Mouse (Mus musculus): ENCODE data around the gene Hnrnpul2. TPM values are rescaled to one million over a fixed set of nuclear protein-coding genes. Genes with fewer than 3 reads are reported as not detected.

Gene Hnrnpul2
- polyA plus RNA-seq, 1 experiment: 42.1 TPM

- Histone ChIP-seq H3ac (ENCODE audit: control insufficient read depth, insufficient read length) (no peak overlapping the region), H3K79me2 (ENCODE audit: control insufficient read depth, insufficient read depth) (no peaks in the 10 kb centered on the region), H3K27me3 (ENCODE audit: control insufficient read depth, insufficient read depth, insufficient read length) (no peaks in the 10 kb centered on the region), H3K4me3 (no peak overlapping the region), H3K36me3 (ENCODE audit: control insufficient read depth, insufficient read depth) (peaks cover 14% of the 10 kb centered on the region), H3K4me2 (ENCODE audit: low read depth) (no peak overlapping the region)
- no peak for TF ChIP-seq REST (IDR thresholded peaks at IDR 0.05; ENCODE audit: insufficient read depth, insufficient read length)
- TF ChIP-seq POLR2AphosphoS2 (IDR thresholded peaks at IDR 0.05; ENCODE audit: insufficient read length, low read depth): no peak
- TF ChIP-seq TCF12 (IDR thresholded peaks at IDR 0.05; ENCODE audit: insufficient read depth, poor library complexity, severe bottlenecking): no peak
- TF ChIP-seq TCF3 (IDR thresholded peaks at IDR 0.05; ENCODE audit: insufficient read length, low read depth): no peak
- TF ChIP-seq MAX (IDR thresholded peaks at IDR 0.05; ENCODE audit: low read depth): no peak
- no peak for TF ChIP-seq MYOG (IDR thresholded peaks at IDR 0.05; ENCODE audit: control insufficient read depth in 1 of 3, insufficient read depth in 1 of 3, insufficient read length in 2 of 3, low read depth in 2 of 3)
- no peak for TF ChIP-seq SRF (IDR thresholded peaks at IDR 0.05; ENCODE audit: control insufficient read depth, insufficient read length, low read depth)
- TF ChIP-seq E2F4 (IDR thresholded peaks at IDR 0.05; ENCODE audit: insufficient read depth): no peak
- no peak for TF ChIP-seq CEBPB (IDR thresholded peaks at IDR 0.05; ENCODE audit: insufficient read depth, poor library complexity, severe bottlenecking)
- no peak for TF ChIP-seq USF1 (IDR thresholded peaks at IDR 0.05; ENCODE audit: low read depth)
- TF ChIP-seq MYOD1 (IDR thresholded peaks at IDR 0.05; ENCODE audit: control insufficient read depth in 1 of 3, insufficient read length in 2 of 3, low read depth in 2 of 3): no peak
- TF ChIP-seq POLR2A (IDR thresholded peaks at IDR 0.05; ENCODE audit: insufficient read length, low read depth): no peak
Measured at GRCm38 (mm10) chr19:8789171-8789570, 30.6 kb upstream of the Hnrnpul2 start.

GRCm38 (mm10) chr19:8790171-8790570, 29.6 kb upstream of the Hnrnpul2 start:
- Histone ChIP-seq H3K4me3 (no peak overlapping the region), H3K36me3 (ENCODE audit: control insufficient read depth, insufficient read depth) (peaks cover 22% of the 10 kb centered on the region), H3K79me2 (ENCODE audit: control insufficient read depth, insufficient read depth) (no peaks in the 10 kb centered on the region), H3K4me2 (ENCODE audit: low read depth) (no peak overlapping the region), H3K27me3 (ENCODE audit: control insufficient read depth, insufficient read depth, insufficient read length) (no peaks in the 10 kb centered on the region), H3ac (ENCODE audit: control insufficient read depth, insufficient read length) (no peak overlapping the region)
- no peak for TF ChIP-seq SRF (IDR thresholded peaks at IDR 0.05; ENCODE audit: control insufficient read depth, insufficient read length, low read depth)
- no peak for TF ChIP-seq POLR2A (IDR thresholded peaks at IDR 0.05; ENCODE audit: insufficient read length, low read depth)
- TF ChIP-seq POLR2AphosphoS2 (IDR thresholded peaks at IDR 0.05; ENCODE audit: insufficient read length, low read depth): no peak
- no peak for TF ChIP-seq TCF3 (IDR thresholded peaks at IDR 0.05; ENCODE audit: insufficient read length, low read depth)
- TF ChIP-seq E2F4 (IDR thresholded peaks at IDR 0.05; ENCODE audit: insufficient read depth): no peak
- TF ChIP-seq CEBPB (IDR thresholded peaks at IDR 0.05; ENCODE audit: insufficient read depth, poor library complexity, severe bottlenecking): no peak
- TF ChIP-seq MYOD1 (IDR thresholded peaks at IDR 0.05; ENCODE audit: control insufficient read depth in 1 of 3, insufficient read length in 2 of 3, low read depth in 2 of 3): no peak
- no peak for TF ChIP-seq MYOG (IDR thresholded peaks at IDR 0.05; ENCODE audit: control insufficient read depth in 1 of 3, insufficient read depth in 1 of 3, insufficient read length in 2 of 3, low read depth in 2 of 3)
- TF ChIP-seq MAX (IDR thresholded peaks at IDR 0.05; ENCODE audit: low read depth): no peak
- TF ChIP-seq REST (IDR thresholded peaks at IDR 0.05; ENCODE audit: insufficient read depth, insufficient read length): no peak
- no peak for TF ChIP-seq USF1 (IDR thresholded peaks at IDR 0.05; ENCODE audit: low read depth)
- no peak for TF ChIP-seq TCF12 (IDR thresholded peaks at IDR 0.05; ENCODE audit: insufficient read depth, poor library complexity, severe bottlenecking)

GRCm38 (mm10) chr19:8798264-8798946, 21.4 kb upstream of the Hnrnpul2 start, which contains the start of gene Polr2g:
Gene Polr2g (minus strand): TSS chr19:8798577.
- H3K4me2 ChIP-seq (ENCODE audit: low read depth): peak within 1 kb of the TSS; percentile 80
- no peaks in the 10 kb centered on the region for H3K27me3 ChIP-seq (ENCODE audit: control insufficient read depth, insufficient read depth, insufficient read length)
- peaks cover 23% of the 10 kb centered on the region for H3K79me2 ChIP-seq (ENCODE audit: control insufficient read depth, insufficient read depth)
- TF ChIP-seq USF1 (IDR thresholded peaks at IDR 0.05; ENCODE audit: low read depth) (peak; percentile 7), POLR2A (IDR thresholded peaks at IDR 0.05; ENCODE audit: insufficient read length, low read depth) (peak; percentile 74), MYOG (IDR thresholded peaks at IDR 0.05; ENCODE audit: control insufficient read depth in 1 of 3, insufficient read depth in 1 of 3, insufficient read length in 2 of 3, low read depth in 2 of 3) (no peak), POLR2AphosphoS2 (IDR thresholded peaks at IDR 0.05; ENCODE audit: insufficient read length, low read depth) (peak; percentile 63)
- peak within 1 kb of the TSS; percentile 75 for H3K4me3 ChIP-seq
- peak within 1 kb of the TSS; percentile 23 for H3ac ChIP-seq (ENCODE audit: control insufficient read depth, insufficient read length)
- peaks cover 16% of the 10 kb centered on the region for H3K36me3 ChIP-seq (ENCODE audit: control insufficient read depth, insufficient read depth)

- H3K4me3 ChIP-seq: peak overlapping the region; percentile 75
- peaks cover 23% of the 10 kb centered on the region for H3K79me2 ChIP-seq (ENCODE audit: control insufficient read depth, insufficient read depth)
- H3K36me3 ChIP-seq (ENCODE audit: control insufficient read depth, insufficient read depth): peaks cover 11% of the 10 kb centered on the region
- TF ChIP-seq E2F4 (IDR thresholded peaks at IDR 0.05; ENCODE audit: insufficient read depth): no peak
- TF ChIP-seq POLR2A (IDR thresholded peaks at IDR 0.05; ENCODE audit: insufficient read length, low read depth): no peak
- TF ChIP-seq TCF3 (IDR thresholded peaks at IDR 0.05; ENCODE audit: insufficient read length, low read depth): no peak
- no peak for TF ChIP-seq SRF (IDR thresholded peaks at IDR 0.05; ENCODE audit: control insufficient read depth, insufficient read length, low read depth)
- TF ChIP-seq REST (IDR thresholded peaks at IDR 0.05; ENCODE audit: insufficient read depth, insufficient read length): no peak
- no peak for TF ChIP-seq CEBPB (IDR thresholded peaks at IDR 0.05; ENCODE audit: insufficient read depth, poor library complexity, severe bottlenecking)
- no peak for TF ChIP-seq MYOG (IDR thresholded peaks at IDR 0.05; ENCODE audit: control insufficient read depth in 1 of 3, insufficient read depth in 1 of 3, insufficient read length in 2 of 3, low read depth in 2 of 3)
- H3ac ChIP-seq (ENCODE audit: control insufficient read depth, insufficient read length): no peak overlapping the region
- H3K4me2 ChIP-seq (ENCODE audit: low read depth): peak overlapping the region; percentile 80
- H3K27me3 ChIP-seq (ENCODE audit: control insufficient read depth, insufficient read depth, insufficient read length): no peaks in the 10 kb centered on the region
Measured at GRCm38 (mm10) chr19:8798947-8799315, 20.9 kb upstream of the Hnrnpul2 start.

Data from myocyte (in vitro differentiated cells).